Mouse (Mus musculus) olfactory bulb, adult 2 months (tissue): Measurements from ENCODE around the gene Pitpnm3.

Experiments
- CTCF ChIP-seq: fragments of 200-500 bp; IDR thresholded peaks from 2 replicates; pipeline ENCODE4 v1.5.1; 2012; ENCODE audit warnings: low read depth, mild to moderate bottlenecking, low read length, moderate library complexity; ENCODE audit not compliant: insufficient read depth
- POLR2A ChIP-seq: fragments of 200-500 bp; IDR thresholded peaks from 2 replicates; pipeline ENCODE4 v1.6.1; 2012; ENCODE audit warnings: mild to moderate bottlenecking, low read depth, low read length, moderate library complexity; ENCODE audit not compliant: insufficient read depth

DNA sequence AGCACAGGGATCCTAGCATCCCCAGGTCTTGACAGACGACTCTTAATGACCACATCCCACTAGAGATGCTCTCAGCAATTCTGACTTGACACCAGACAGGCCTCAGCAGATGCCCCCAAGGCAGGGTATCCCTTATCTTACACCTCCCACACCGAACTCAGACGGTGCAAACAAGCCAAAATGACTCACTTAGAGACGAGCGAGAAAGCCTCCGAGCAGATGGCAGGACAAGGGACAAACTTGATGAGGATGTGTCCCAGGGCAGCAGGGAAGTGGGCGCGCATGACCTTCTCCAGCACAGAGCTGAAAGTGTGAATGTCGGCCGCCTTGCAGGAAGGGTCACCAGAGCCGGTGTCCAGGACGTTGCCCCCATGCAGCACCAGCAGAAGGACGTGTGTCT, 61.3 kb downstream of the Pitpnm3 start:
- TF ChIP-seq CTCF (no peak), POLR2A (no peak)
